Mouse (Mus musculus) forebrain, postnatal 0 days (tissue): ENCODE data around the gene Bloc1s1. TPM values are rescaled to one million over a fixed set of nuclear protein-coding genes. Genes with fewer than 3 reads are reported as not detected.
A peak's percentile ranks its signal among the peaks of the same experiment; 100 is the strongest.

Experiments
- ATAC-seq: fragments of 200-750 bp; cut with Nextera tagmentation; 2 replicates; pipeline ENCODE4 v1.8.0; 2017; ENCODE audit warnings: mild to moderate bottlenecking, moderate library complexity
- DNase-seq: peaks from one replicate; pipeline ENCODE4 v3.0.0-alpha.2; 2015
- H3K27ac ChIP-seq: fragments of 300-500 bp; sonication (generic); 2 replicates; pipeline ENCODE4 v1.5.1; 2014; ENCODE audit warnings: low read depth, mild to moderate bottlenecking, antibody characterized with exemption, low read length, moderate library complexity, mixed read lengths
- H3K27me3 ChIP-seq: fragments of 300-500 bp; sonication (generic); 2 replicates; pipeline ENCODE4 v1.6.1; 2014; ENCODE audit warnings: mild to moderate bottlenecking, low read length, mixed read lengths; ENCODE audit not compliant: insufficient read depth
- H3K36me3 ChIP-seq: fragments of 300-500 bp; sonication (generic); 2 replicates; pipeline ENCODE4 v1.6.1; 2014; ENCODE audit warnings: mild to moderate bottlenecking, moderate library complexity; ENCODE audit not compliant: insufficient read depth
- H3K4me1 ChIP-seq: fragments of 300-500 bp; sonication (generic); 2 replicates; pipeline ENCODE4 v1.6.1; 2014; ENCODE audit warnings: antibody characterized with exemption; ENCODE audit not compliant: insufficient read depth
- H3K4me2 ChIP-seq: fragments of 300-500 bp; sonication (generic); 2 replicates; pipeline ENCODE4 v1.6.1; 2014; ENCODE audit warnings: low read depth, mild to moderate bottlenecking, moderate library complexity
- H3K4me3 ChIP-seq: fragments of 300-500 bp; sonication (generic); 2 replicates; pipeline ENCODE4 v1.5.1; 2014; ENCODE audit warnings: low read depth, low read length, mixed read lengths
- H3K9ac ChIP-seq: fragments of 300-500 bp; sonication (generic); 2 replicates; pipeline ENCODE4 v1.6.1; 2014; ENCODE audit warnings: mild to moderate bottlenecking
- H3K9me3 ChIP-seq: fragments of 300-500 bp; sonication (generic); 2 replicates; pipeline ENCODE4 v1.6.1; 2016; ENCODE audit warnings: low read length
- CTCF ChIP-seq: sonication (generic); IDR thresholded peaks from 2 replicates; pipeline ENCODE4 v1.5.1; 2016; ENCODE audit warnings: antibody characterized with exemption, control low read depth, low read depth
- whole genome bisulfite sequencing: fragments of 180-500 bp; shearing (Covaris S2); extraction: QIAGEN DNeasy Blood & Tissue Kit; methylation state at CpG from one replicate; pipeline ENCODE4 v1.1.7; 2014; 5-methylcytosine and 5-hydroxymethylcytosine counted together
- polyA plus RNA-seq: library from polyadenylated mRNA; unstranded; fragments of >200 nt; fragmentation: Nextera tagmentation; extraction: Ambion mirVana; gene quantifications from 2 replicates; pipeline ENCODE4 v1.2.1, GENCODE M21; 2015
- total RNA-seq: library from RNA; depleted of rRNA; stranded (reverse); fragments of >200 nt; gene quantifications from 2 replicates; pipeline ENCODE4 v1.2.3, GENCODE M21; 2014

The Bloc1s1 gene
- total and polyA plus RNA-seq, 2 experiments from 2014 or later = 120 to 246 TPM

GRCm38 (mm10) chr10:128921251-128921650, 2.6 kb downstream of the Bloc1s1 start:
- WGBS = 76% methylated on average over 1 of the region's 1 CpGs
- H3K27me3 ChIP-seq = no peaks in the 10 kb centered on the region

GRCm38 (mm10) chr10:128920736-128921161, 3.1 kb downstream of the Bloc1s1 start:
- peaks cover 14% of the 10 kb centered on the region for H3K4me1 ChIP-seq
- H3K27me3 ChIP-seq = no peaks in the 10 kb centered on the region
- no peak overlapping the region for H3K4me2 ChIP-seq
- H3K27ac ChIP-seq = no peak overlapping the region
- no peaks in the 10 kb centered on the region for H3K9me3 ChIP-seq
- no peak overlapping the region for H3K4me3 ChIP-seq
- 0 out of 2 replicates have a peak, but pooled peaks cover 7% of the 10 kb centered on the region for H3K36me3 ChIP-seq
- no peak for DNase-seq
- TF ChIP-seq CTCF = no peak
- WGBS = 81% methylated on average over 3 of the region's 3 CpGs
- no peak for ATAC-seq
- H3K9ac ChIP-seq = no peak overlapping the region

More at GRCm38 (mm10) chr10:128921251-128921650, 2.6 kb downstream of the Bloc1s1 start:
- Histone ChIP-seq H3K4me2 (no peak overlapping the region), H3K4me1 (peaks cover 14% of the 10 kb centered on the region), H3K4me3 (no peak overlapping the region), H3K36me3 (0 out of 2 replicates have a peak, but pooled peaks cover 7% of the 10 kb centered on the region), H3K27ac (no peak overlapping the region), H3K9me3 (no peaks in the 10 kb centered on the region), H3K9ac (no peak overlapping the region)
- DNase-seq = no peak
- no peak for TF ChIP-seq CTCF
- ATAC-seq = no peak

- H3K36me3 ChIP-seq = 0 out of 2 replicates have a peak, but pooled peaks cover 7% of the 10 kb centered on the region
- WGBS = 87% methylated on average over 7 of the region's 7 CpGs
- peaks cover 14% of the 10 kb centered on the region for H3K4me1 ChIP-seq
- no peak overlapping the region for H3K4me2 ChIP-seq
- no peak overlapping the region for H3K27ac ChIP-seq
- ATAC-seq (no peak), DNase-seq (no peak)
- no peak overlapping the region for H3K4me3 ChIP-seq
- no peak overlapping the region for H3K9ac ChIP-seq
- no peak for TF ChIP-seq CTCF
- no peaks in the 10 kb centered on the region for H3K9me3 ChIP-seq
- H3K27me3 ChIP-seq = no peaks in the 10 kb centered on the region
Observed at GRCm38 (mm10) chr10:128919966-128920365, 3.9 kb downstream of the Bloc1s1 start.

- peak overlapping the region; percentile 35; the same call in 1 of the 2 replicates for H3K27ac ChIP-seq
- H3K9ac ChIP-seq = no peak overlapping the region
- TF ChIP-seq CTCF = no peak
- H3K27me3 ChIP-seq = no peaks in the 10 kb centered on the region
- 0 out of 2 replicates have a peak, but pooled peaks cover 7% of the 10 kb centered on the region for H3K36me3 ChIP-seq
- no peak for DNase-seq
- ATAC-seq = no peak
- 12% methylated on average over 6 of the region's 6 CpGs for WGBS
- no peaks in the 10 kb centered on the region for H3K9me3 ChIP-seq
- peaks cover 13% of the 10 kb centered on the region for H3K4me1 ChIP-seq
- no peak overlapping the region for H3K4me3 ChIP-seq
- no peak overlapping the region for H3K4me2 ChIP-seq
Observed at GRCm38 (mm10) chr10:128919203-128919631, 4.6 kb downstream of the Bloc1s1 start.

- no peak overlapping the region for H3K4me3 ChIP-seq
Observed at GRCm38 (mm10) chr10:128918246-128918645, 5.6 kb downstream of the Bloc1s1 start.

GRCm38 (mm10) chr10:128917400-128917799, 6.4 kb downstream of the Bloc1s1 start:
- DNase-seq (no peak), ATAC-seq (no peak)
- no peak overlapping the region for H3K9ac ChIP-seq
- H3K27me3 ChIP-seq = no peaks in the 10 kb centered on the region
- no peak overlapping the region for H3K4me2 ChIP-seq
- peaks cover 2% of the 10 kb centered on the region; the same call in 1 of the 2 replicates for H3K4me1 ChIP-seq
- H3K9me3 ChIP-seq = no peaks in the 10 kb centered on the region
- H3K4me3 ChIP-seq = no peak overlapping the region
- 0 out of 2 replicates have a peak, but pooled peaks cover 7% of the 10 kb centered on the region for H3K36me3 ChIP-seq
- H3K27ac ChIP-seq = no peak overlapping the region
- no peak for TF ChIP-seq CTCF
- 91% methylated on average over 6 of the region's 6 CpGs for WGBS

More at GRCm38 (mm10) chr10:128918246-128918645, 5.6 kb downstream of the Bloc1s1 start:
- WGBS = 72% methylated on average over 7 of the region's 7 CpGs
- Histone ChIP-seq H3K4me2 (no peak overlapping the region), H3K4me1 (peaks cover 6% of the 10 kb centered on the region; the same call in 1 of the 2 replicates), H3K27me3 (no peaks in the 10 kb centered on the region), H3K9me3 (no peaks in the 10 kb centered on the region), H3K27ac (no peak overlapping the region), H3K9ac (no peak overlapping the region), H3K36me3 (0 out of 2 replicates have a peak, but pooled peaks cover 7% of the 10 kb centered on the region)
- no peak for TF ChIP-seq CTCF
- DNase-seq (no peak), ATAC-seq (no peak)

GRCm38 (mm10) chr10:128916665-128917064, 7.2 kb downstream of the Bloc1s1 start:
- DNase-seq = no peak

More at GRCm38 (mm10) chr10:128916665-128917064, 7.2 kb downstream of the Bloc1s1 start:
- no peak overlapping the region for H3K4me3 ChIP-seq
- no peaks in the 10 kb centered on the region for H3K4me1 ChIP-seq
- no peak for TF ChIP-seq CTCF
- H3K36me3 ChIP-seq = 0 out of 2 replicates have a peak, but pooled peaks cover 7% of the 10 kb centered on the region
- H3K4me2 ChIP-seq = no peak overlapping the region
- no peaks in the 10 kb centered on the region for H3K27me3 ChIP-seq
- H3K9me3 ChIP-seq = no peaks in the 10 kb centered on the region
- WGBS = 96% methylated on average over 3 of the region's 3 CpGs
- H3K27ac ChIP-seq = no peak overlapping the region
- no peak for ATAC-seq
- H3K9ac ChIP-seq = no peak overlapping the region
